Mouse (Mus musculus): ENCODE data around the gene Stra6l.

Gene Stra6l

DNA sequence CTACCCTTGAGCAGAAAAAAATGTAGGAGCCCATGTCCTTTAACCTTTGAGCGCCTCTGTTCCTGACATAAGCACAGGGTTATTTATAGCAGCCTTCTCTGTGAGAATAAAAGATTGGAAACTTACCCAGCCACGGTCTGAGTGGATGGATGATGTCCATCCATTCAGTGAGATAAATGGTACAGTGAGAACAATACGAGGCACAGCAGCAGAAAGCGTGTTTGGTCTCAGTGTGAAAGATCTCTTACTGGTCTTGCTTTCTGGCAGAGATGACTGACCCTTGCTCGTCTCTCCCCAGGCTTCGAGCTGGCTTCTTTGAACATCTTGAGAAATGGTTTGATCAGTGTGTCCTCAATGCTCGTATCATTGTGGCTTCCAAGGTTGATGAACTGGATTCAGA is 68.6 kb downstream of the Stra6l start:
- DNase-seq (ENCODE audit: low read depth): no peak

DNA sequence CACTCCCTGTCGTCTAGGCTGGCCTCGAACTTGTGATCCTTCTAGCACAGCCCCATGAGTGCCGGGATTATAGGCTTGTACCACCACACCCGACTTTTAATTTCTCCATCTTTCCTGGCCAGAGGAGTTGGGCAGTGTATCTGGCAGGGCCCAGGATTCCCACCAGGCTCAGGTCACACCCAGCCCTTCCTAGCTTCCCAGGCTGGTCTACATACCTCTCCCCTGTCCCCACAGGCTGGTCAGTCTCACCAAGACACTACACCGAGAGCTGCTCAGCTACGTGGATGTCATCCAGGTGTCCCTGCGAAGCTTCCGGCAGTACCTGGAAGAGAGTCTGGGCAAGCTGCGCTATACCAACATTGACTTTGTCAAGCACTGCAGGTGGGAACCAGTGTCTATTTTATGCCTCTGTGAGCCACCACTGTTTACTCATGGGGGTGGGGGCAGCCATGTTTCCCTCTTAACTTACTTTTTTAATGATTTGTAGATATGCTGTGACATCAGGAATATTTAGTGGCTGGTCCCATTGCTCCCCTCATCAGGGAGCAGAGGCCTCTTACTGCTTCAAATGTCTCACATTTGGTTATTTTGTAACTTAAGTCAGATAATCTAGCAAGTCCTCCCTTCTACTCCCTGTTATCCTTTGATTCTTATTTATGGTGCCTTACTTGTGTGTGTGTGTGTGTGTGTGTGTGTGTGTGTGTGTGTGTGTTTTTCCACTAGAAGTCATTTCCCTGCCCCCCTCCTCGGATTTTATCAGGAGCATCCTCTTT is 73.4 kb downstream of the Stra6l start:
- DNase-seq (ENCODE audit: low read depth): no peak

DNA sequence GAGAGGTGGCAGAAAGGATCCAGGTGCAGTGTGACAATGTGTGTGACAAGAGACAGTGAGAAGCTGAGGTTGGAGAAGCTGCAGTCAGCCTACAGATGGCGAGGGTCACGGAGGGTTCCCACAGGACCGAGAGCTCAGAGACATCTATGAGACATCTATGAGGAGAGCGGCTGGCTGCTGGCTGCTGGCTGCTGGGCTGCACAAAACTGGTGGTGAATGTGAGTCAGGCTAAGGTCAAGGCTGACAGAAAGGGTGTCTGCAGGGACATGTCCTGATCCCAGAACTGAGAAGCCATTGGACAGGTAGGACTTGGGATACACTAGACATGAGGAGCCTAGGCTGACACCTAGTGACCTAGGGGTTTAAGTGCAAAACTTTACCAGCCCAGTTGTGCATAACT is 75.5 kb downstream of the Stra6l start:
- no peak for DNase-seq (ENCODE audit: low read depth)

DNA sequence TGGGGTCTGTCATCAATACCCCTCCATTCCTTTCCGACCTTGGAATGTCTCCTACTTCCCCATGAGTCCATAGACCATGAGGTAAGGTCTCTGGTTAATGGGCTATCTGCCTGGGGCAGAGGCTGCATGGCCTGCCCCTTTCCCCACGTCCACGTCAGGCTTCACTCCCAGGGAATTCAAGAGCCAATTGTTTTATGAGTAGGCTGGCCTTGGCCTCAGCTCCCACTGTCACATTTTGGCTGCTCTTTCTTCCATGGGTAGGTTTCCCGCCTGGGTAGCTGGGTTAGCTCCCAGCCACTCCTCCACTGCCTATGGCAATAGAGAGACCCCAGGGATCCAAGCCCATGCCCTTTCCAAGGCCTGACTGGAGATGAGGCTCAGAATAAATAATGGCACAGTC is 80.1 kb downstream of the Stra6l start:
- DNase-seq (ENCODE audit: low read depth): no peak

All from fibroblast of lung, adult 2 months (primary cell).